Mouse (Mus musculus): ENCODE measurements around the gene Mrap2. TPM values are rescaled to one million over a fixed set of nuclear protein-coding genes. Genes with fewer than 3 reads are reported as not detected.
"Not testable (repeated sequence)": the region's sequence is repeated elsewhere in the genome, so short reads cannot be mapped to it uniquely, and the experiment has no call there.

The Mrap2 gene
- polyA plus RNA-seq (2016; fragmentation: Nextera tagmentation; extraction: Ambion mirVana) = not detected in 2 replicates

- Histone ChIP-seq H3K27me3 (ENCODE audit: insufficient read depth, poor library complexity, severe bottlenecking) (peaks cover 48% of the 10 kb centered on the region), H3K36me3 (no peaks in the 10 kb centered on the region), H3K4me1 (peaks cover 8% of the 10 kb centered on the region), H3K27ac (no peak within 1 kb of the TSS), H3K4me3 (peak within 1 kb of the TSS; percentile 56), H3K9me3 (no peaks in the 10 kb centered on the region)
- WGBS = 2% methylated on average over 29 of the region's 29 CpGs
- peak; percentile 79 for DNase-seq (ENCODE audit: low spot score)
These were observed at the start of gene Mrap2 for GRCm38 (mm10) chr9:87144106-87144505. Gene Mrap2 (plus strand): TSS chr9:87144306.

GRCm38 (mm10) chr9:87097989-87098388, 46.1 kb upstream of the Mrap2 start:
- Histone ChIP-seq H3K4me3 (no peak overlapping the region), H3K27ac (no peak overlapping the region), H3K27me3 (ENCODE audit: insufficient read depth, poor library complexity, severe bottlenecking) (no peaks in the 10 kb centered on the region), H3K9me3 (no peaks in the 10 kb centered on the region), H3K36me3 (no peaks in the 10 kb centered on the region), H3K4me1 (no peaks in the 10 kb centered on the region)
- no peak for DNase-seq (ENCODE audit: low spot score)
- 65% methylated on average over 2 of the region's 2 CpGs for WGBS

- H3K4me3 ChIP-seq = no peak overlapping the region
- no peaks in the 10 kb centered on the region for H3K27me3 ChIP-seq (ENCODE audit: insufficient read depth, poor library complexity, severe bottlenecking)
- no peaks in the 10 kb centered on the region for H3K36me3 ChIP-seq
- no peak for DNase-seq (ENCODE audit: low spot score)
- H3K27ac ChIP-seq = no peak overlapping the region
- H3K4me1 ChIP-seq = no peaks in the 10 kb centered on the region
- no peaks in the 10 kb centered on the region for H3K9me3 ChIP-seq
- WGBS = 77% methylated on average over 5 of the region's 5 CpGs
These were observed 29.1 kb upstream of the Mrap2 start for GRCm38 (mm10) chr9:87115019-87115418.

GRCm38 (mm10) chr9:87115456-87115931, 28.6 kb upstream of the Mrap2 start:
- DNase-seq (ENCODE audit: low spot score) = no peak
- Histone ChIP-seq H3K9me3 (no peaks in the 10 kb centered on the region), H3K4me3 (no peak overlapping the region), H3K27me3 (ENCODE audit: insufficient read depth, poor library complexity, severe bottlenecking) (no peaks in the 10 kb centered on the region), H3K36me3 (no peaks in the 10 kb centered on the region), H3K27ac (no peak overlapping the region), H3K4me1 (no peaks in the 10 kb centered on the region)
- 67% methylated on average over 6 of the region's 6 CpGs for WGBS

GRCm38 (mm10) chr9:87115978-87116377, 28.1 kb upstream of the Mrap2 start:
- H3K36me3 ChIP-seq = no peaks in the 10 kb centered on the region
- no peaks in the 10 kb centered on the region for H3K4me1 ChIP-seq
- no peaks in the 10 kb centered on the region for H3K27me3 ChIP-seq (ENCODE audit: insufficient read depth, poor library complexity, severe bottlenecking)
- no peaks in the 10 kb centered on the region for H3K9me3 ChIP-seq
- no peak for DNase-seq (ENCODE audit: low spot score)
- H3K4me3 ChIP-seq = no peak overlapping the region
- H3K27ac ChIP-seq = no peak overlapping the region
- WGBS = 81% methylated on average over 1 of the region's 1 CpGs

- no peaks in the 10 kb centered on the region for H3K36me3 ChIP-seq
- H3K4me3 ChIP-seq = no peak overlapping the region
- 82% methylated on average over 3 of the region's 3 CpGs for WGBS
These were observed 25.1 kb upstream of the Mrap2 start for GRCm38 (mm10) chr9:87118996-87119395.

GRCm38 (mm10) chr9:87121956-87122493, 22.1 kb upstream of the Mrap2 start:
- Histone ChIP-seq H3K4me1 (no peaks in the 10 kb centered on the region), H3K4me3 (no peak overlapping the region), H3K36me3 (no peaks in the 10 kb centered on the region), H3K27ac (no peak overlapping the region), H3K9me3 (no peaks in the 10 kb centered on the region), H3K27me3 (ENCODE audit: insufficient read depth, poor library complexity, severe bottlenecking) (no peaks in the 10 kb centered on the region)
- DNase-seq (ENCODE audit: low spot score) = no peak
- WGBS = 70% methylated on average over 9 of the region's 9 CpGs

More at GRCm38 (mm10) chr9:87118996-87119395, 25.1 kb upstream of the Mrap2 start:
- H3K4me1 ChIP-seq = no peaks in the 10 kb centered on the region
- DNase-seq (ENCODE audit: low spot score) = no peak
- no peaks in the 10 kb centered on the region for H3K9me3 ChIP-seq
- no peak overlapping the region for H3K27ac ChIP-seq
- H3K27me3 ChIP-seq (ENCODE audit: insufficient read depth, poor library complexity, severe bottlenecking) = no peaks in the 10 kb centered on the region

GRCm38 (mm10) chr9:87127046-87127445, 17.1 kb upstream of the Mrap2 start:
- not testable (repeated sequence) for H3K27me3 ChIP-seq (ENCODE audit: insufficient read depth, poor library complexity, severe bottlenecking); H3K9me3 ChIP-seq; DNase-seq (ENCODE audit: low spot score); H3K4me1 ChIP-seq; H3K36me3 ChIP-seq; H3K4me3 ChIP-seq; H3K27ac ChIP-seq
- 76% methylated on average over 6 of the region's 6 CpGs for WGBS

GRCm38 (mm10) chr9:87135765-87136558, 8.1 kb upstream of the Mrap2 start:
- Histone ChIP-seq H3K9me3 (no peaks in the 10 kb centered on the region), H3K36me3 (no peaks in the 10 kb centered on the region)
- no peak for DNase-seq (ENCODE audit: low spot score)

GRCm38 (mm10) chr9:87143076-87143475, 1.0 kb upstream of the Mrap2 start:
- 69% methylated on average over 3 of the region's 3 CpGs for WGBS
- H3K4me1 ChIP-seq = peaks cover 8% of the 10 kb centered on the region
- H3K9me3 ChIP-seq = no peaks in the 10 kb centered on the region
- no peak overlapping the region for H3K4me3 ChIP-seq
- no peak overlapping the region for H3K27ac ChIP-seq
- no peak for DNase-seq (ENCODE audit: low spot score)
- no peaks in the 10 kb centered on the region for H3K36me3 ChIP-seq
- peaks cover 48% of the 10 kb centered on the region for H3K27me3 ChIP-seq (ENCODE audit: insufficient read depth, poor library complexity, severe bottlenecking)

More at GRCm38 (mm10) chr9:87135765-87136558, 8.1 kb upstream of the Mrap2 start:
- H3K27me3 ChIP-seq (ENCODE audit: insufficient read depth, poor library complexity, severe bottlenecking) = peaks cover 5% of the 10 kb centered on the region; the same call in 1 of the 2 replicates
- WGBS = 54% methylated on average over 14 of the region's 14 CpGs
- H3K4me1 ChIP-seq = no peaks in the 10 kb centered on the region
- H3K4me3 ChIP-seq = no peak overlapping the region
- no peak overlapping the region for H3K27ac ChIP-seq

GRCm38 (mm10) chr9:87144532-87144931, 426 bp downstream of the Mrap2 start:
- Histone ChIP-seq H3K4me3 (peak overlapping the region; percentile 56), H3K27ac (no peak overlapping the region), H3K4me1 (peaks cover 8% of the 10 kb centered on the region), H3K36me3 (no peaks in the 10 kb centered on the region), H3K27me3 (ENCODE audit: insufficient read depth, poor library complexity, severe bottlenecking) (peaks cover 48% of the 10 kb centered on the region), H3K9me3 (no peaks in the 10 kb centered on the region)
- DNase-seq (ENCODE audit: low spot score) = no peak
- 4% methylated on average over 19 of the region's 19 CpGs for WGBS

GRCm38 (mm10) chr9:87145180-87145579, 1.1 kb downstream of the Mrap2 start:
- Histone ChIP-seq H3K27ac (no peak overlapping the region), H3K4me1 (peaks cover 8% of the 10 kb centered on the region), H3K36me3 (no peaks in the 10 kb centered on the region), H3K9me3 (no peaks in the 10 kb centered on the region), H3K4me3 (peak overlapping the region; percentile 56), H3K27me3 (ENCODE audit: insufficient read depth, poor library complexity, severe bottlenecking) (peaks cover 46% of the 10 kb centered on the region)
- DNase-seq (ENCODE audit: low spot score) = no peak
- WGBS = 5% methylated on average over 15 of the region's 15 CpGs

- 21% methylated on average over 11 of the region's 11 CpGs for WGBS
- H3K4me3 ChIP-seq = peak overlapping the region; percentile 56; the same call in 1 of the 2 replicates
- H3K36me3 ChIP-seq = no peaks in the 10 kb centered on the region
These were observed 1.6 kb downstream of the Mrap2 start for GRCm38 (mm10) chr9:87145671-87146070.

More at GRCm38 (mm10) chr9:87145671-87146070, 1.6 kb downstream of the Mrap2 start:
- H3K9me3 ChIP-seq = no peaks in the 10 kb centered on the region
- H3K27ac ChIP-seq = no peak overlapping the region
- DNase-seq (ENCODE audit: low spot score) = no peak
- H3K27me3 ChIP-seq (ENCODE audit: insufficient read depth, poor library complexity, severe bottlenecking) = peaks cover 43% of the 10 kb centered on the region
- H3K4me1 ChIP-seq = peaks cover 8% of the 10 kb centered on the region
